ENCODE assay signal across 10 mouse cellular contexts in the genomic region with DNA sequence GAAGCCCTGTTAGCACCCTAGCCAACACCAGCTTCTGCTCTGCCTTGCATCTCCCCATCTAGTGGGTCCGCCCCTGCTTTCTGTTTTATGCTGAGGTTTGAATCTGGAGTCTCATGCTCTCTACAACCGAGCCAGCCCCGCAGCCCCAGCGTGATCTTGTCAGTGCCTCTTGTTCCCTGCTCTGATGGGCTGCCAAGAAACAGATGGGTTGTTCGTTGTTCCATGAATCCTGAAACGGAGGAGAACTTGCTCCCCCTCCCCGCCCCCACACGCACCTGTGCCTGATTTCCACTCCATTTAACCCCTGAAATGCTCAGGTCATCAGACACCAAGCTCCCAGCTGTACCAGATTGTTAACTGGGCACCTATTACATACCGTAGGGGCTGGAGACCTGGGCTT. TPM values are rescaled to one million over a fixed set of nuclear protein-coding genes. Genes with fewer than 3 reads are reported as not detected.
A peak's percentile ranks its signal among the peaks of the same experiment; 100 is the strongest.
DNase-seq lines count a peak whose midpoint lies in the region; ATAC-seq and TF ChIP-seq lines count a peak whose summit lies in the region.
"Had no signal": no experiment of that assay in that cellular context is flagged by ENCODE, and none has a peak within 500 bp of the region (broad histone marks: within the 10 kb centered on the region; RNA-seq: fewer than 3 reads in every experiment).

No protein-coding gene starts in this region.

- TF ChIP-seq EP300 in ES-Bruce4 (IDR thresholded peaks at IDR 0.05; ENCODE audit: insufficient read depth, low read depth, low read length): no peak

- no peak for TF ChIP-seq CTCF in ES-Bruce4 (IDR thresholded peaks at IDR 0.05; ENCODE audit: low read depth, low read length)

- peak overlapping the region; percentile 26; the same call in 1 of the 2 replicates for H3K27ac ChIP-seq in hindbrain, embryonic 14.5 days
- H3K27ac ChIP-seq in hindbrain, embryonic 10.5 days: no peak overlapping the region
- peak overlapping the region; percentile 16 for H3K27ac ChIP-seq in ES-Bruce4 (ENCODE audit: insufficient read depth, low read length)
- no peak overlapping the region for H3K27ac ChIP-seq in kidney, embryonic 14.5 days (ENCODE audit: low read depth, low read length)

- no peaks in the 10 kb centered on the region for H3K27me3 ChIP-seq in hindbrain, embryonic 14.5 days (ENCODE audit: control insufficient read depth, insufficient read depth, low read length)
- no peaks in the 10 kb centered on the region for H3K27me3 ChIP-seq in hindbrain, embryonic 10.5 days (ENCODE audit: insufficient read depth, poor library complexity, severe bottlenecking)
- no peaks in the 10 kb centered on the region for H3K27me3 ChIP-seq in ES-Bruce4 (ENCODE audit: control insufficient read depth, insufficient read depth, low read length, poor library complexity, severe bottlenecking)
- H3K27me3 ChIP-seq in kidney, embryonic 14.5 days (ENCODE audit: control insufficient read depth, insufficient read depth, low read length): no peaks in the 10 kb centered on the region

- no peak overlapping the region for H3K4me2 ChIP-seq in hindbrain, embryonic 14.5 days (replicated peaks)
- H3K4me2 ChIP-seq in kidney, embryonic 14.5 days (replicated peaks; ENCODE audit: low read depth, low read length): no peak overlapping the region

- TF ChIP-seq POLR2A in ES-Bruce4 (IDR thresholded peaks at IDR 0.05; ENCODE audit: insufficient read depth, low read length): no peak

- H3K9me3 ChIP-seq in hindbrain, embryonic 14.5 days (ENCODE audit: control insufficient read depth, low read length): no peaks in the 10 kb centered on the region
- H3K9me3 ChIP-seq in hindbrain, embryonic 10.5 days: no peaks in the 10 kb centered on the region
- no peaks in the 10 kb centered on the region for H3K9me3 ChIP-seq in ES-Bruce4 (replicated peaks; ENCODE audit: control insufficient read depth, insufficient read depth, low read length, poor library complexity, severe bottlenecking)
- H3K9me3 ChIP-seq in kidney, embryonic 14.5 days (ENCODE audit: control insufficient read depth, low read length): no peaks in the 10 kb centered on the region

- no peaks in the 10 kb centered on the region for H3K36me3 ChIP-seq in hindbrain, embryonic 14.5 days (replicated peaks; ENCODE audit: control insufficient read depth, insufficient read depth)
- no peaks in the 10 kb centered on the region for H3K36me3 ChIP-seq in hindbrain, embryonic 10.5 days
- H3K36me3 ChIP-seq in ES-Bruce4 (ENCODE audit: control insufficient read depth, insufficient read depth, low read length, poor library complexity, severe bottlenecking): no peaks in the 10 kb centered on the region
- H3K36me3 ChIP-seq in kidney, embryonic 14.5 days (ENCODE audit: control insufficient read depth, insufficient read depth, low read length): no peaks in the 10 kb centered on the region

- no peak for DNase-seq in hindbrain, embryonic 14.5 days (ENCODE audit: low spot score)
- DNase-seq in hindbrain, embryonic 10.5 days (ENCODE audit: low spot score): no peak
- peak; percentile 81 for DNase-seq in cerebellum, adult 9-10 months
- DNase-seq in layer of hippocampus, adult 9-10 months (ENCODE audit: low spot score): peak; percentile 21
- DNase-seq in yolk sac, embryonic 10.5 days (ENCODE audit: low spot score): no peak
- no peak for DNase-seq in natural killer cell, adult 2 months (ENCODE audit: low spot score in 2 of 2)
- DNase-seq: gastrocnemius, postnatal 14 days; kidney, adult 9 months had no signal

- ATAC-seq in hindbrain, embryonic 14.5 days (ENCODE audit: low FRiP score): no peak
- ATAC-seq in kidney, embryonic 14.5 days (ENCODE audit: low FRiP score, low TSS enrichment): no peak

- H3K4me1 ChIP-seq in hindbrain, embryonic 14.5 days (replicated peaks; ENCODE audit: control insufficient read depth, insufficient read depth, low read length): 0 out of 2 replicates have a peak, but pooled peaks cover 5% of the 10 kb centered on the region
- H3K4me1 ChIP-seq in hindbrain, embryonic 10.5 days (replicated peaks): peaks cover 26% of the 10 kb centered on the region
- H3K4me1 ChIP-seq in ES-Bruce4 (ENCODE audit: control insufficient read depth, insufficient read depth, low read length): peaks cover 6% of the 10 kb centered on the region
- H3K4me1 ChIP-seq in kidney, embryonic 14.5 days (ENCODE audit: control insufficient read depth, insufficient read depth, low read length): peaks cover 10% of the 10 kb centered on the region; the same call in 1 of the 2 replicates

- no peak overlapping the region for H3K4me3 ChIP-seq in hindbrain, embryonic 14.5 days (replicated peaks; ENCODE audit: low read length)
- no peak overlapping the region for H3K4me3 ChIP-seq in hindbrain, embryonic 10.5 days
- peak overlapping the region; percentile 4; the same call in 1 of the 2 replicates for H3K4me3 ChIP-seq in ES-Bruce4 (ENCODE audit: low read depth, low read length)
- no peak overlapping the region for H3K4me3 ChIP-seq in kidney, embryonic 14.5 days (ENCODE audit: low read length)

- WGBS in hindbrain, embryonic 14.5 days: 32% methylated on average over 9 of the region's 9 CpGs
- 42% methylated on average over 9 of the region's 9 CpGs for WGBS in hindbrain, embryonic 10.5 days
- 27% methylated on average over 9 of the region's 9 CpGs for whole genome bisulfite sequencing in kidney, embryonic 14.5 days

- no peak overlapping the region for H3K9ac ChIP-seq in hindbrain, embryonic 14.5 days
- peak overlapping the region; percentile 8; the same call in 1 of the 2 replicates for H3K9ac ChIP-seq in ES-Bruce4 (ENCODE audit: low read depth, poor library complexity, severe bottlenecking)
- no peak overlapping the region for H3K9ac ChIP-seq in kidney, embryonic 14.5 days (ENCODE audit: low read depth, low read length)

RNA-seq across cellular contexts. Expression of a gene that starts 3.5 kb away (rescaled TPM):
- 8.5 and 9.4 TPM in 2 replicates for polyA plus RNA-seq in hindbrain, embryonic 14.5 days (2014; fragmentation: Nextera tagmentation; extraction: Ambion mirVana)
- polyA plus RNA-seq in hindbrain, embryonic 10.5 days (2016; fragmentation: Nextera tagmentation; extraction: Ambion mirVana): 4.5 and 5.5 TPM in 2 replicates
- polyA plus RNA-seq in ES-Bruce4 (2011; ENCODE audit: insufficient read depth, insufficient read length, low read depth, missing spikeins): 20.2 and 20.5 TPM in 2 replicates
- polyA plus RNA-seq in kidney, embryonic 14.5 days (2014; fragmentation: Nextera tagmentation; extraction: Ambion mirVana): 8.5 and 10.3 TPM in 2 replicates

RNA-seq across cellular contexts. Expression of a gene that starts 25.4 kb away (rescaled TPM):
- 46.4 and 48.7 TPM in 2 replicates for polyA plus RNA-seq in hindbrain, embryonic 14.5 days (2014; fragmentation: Nextera tagmentation; extraction: Ambion mirVana)
- polyA plus RNA-seq in hindbrain, embryonic 10.5 days (2016; fragmentation: Nextera tagmentation; extraction: Ambion mirVana): 91.8 and 92.7 TPM in 2 replicates
- 61.3 and 68.4 TPM in 2 replicates for polyA plus RNA-seq in ES-Bruce4 (2011; ENCODE audit: insufficient read depth, insufficient read length, low read depth, missing spikeins)
- 84.5 and 85.3 TPM in 2 replicates for polyA plus RNA-seq in kidney, embryonic 14.5 days (2014; fragmentation: Nextera tagmentation; extraction: Ambion mirVana)

RNA-seq across cellular contexts. Expression of a gene that starts 36.7 kb away (rescaled TPM):
- 37.2 and 37.5 TPM in 2 replicates for polyA plus RNA-seq in hindbrain, embryonic 14.5 days (2014; fragmentation: Nextera tagmentation; extraction: Ambion mirVana)
- 61.7 and 64.6 TPM in 2 replicates for polyA plus RNA-seq in hindbrain, embryonic 10.5 days (2016; fragmentation: Nextera tagmentation; extraction: Ambion mirVana)
- 46.0 and 48.7 TPM in 2 replicates for polyA plus RNA-seq in ES-Bruce4 (2011; ENCODE audit: insufficient read depth, insufficient read length, low read depth, missing spikeins)
- 34.8 and 43.7 TPM in 2 replicates for polyA plus RNA-seq in kidney, embryonic 14.5 days (2014; fragmentation: Nextera tagmentation; extraction: Ambion mirVana)

Comparison
In these comparisons a context has a peak if more than half of its experiments do, and no peak if none do; other contexts are left out.
1. H3K27ac ChIP-seq: peak in hindbrain, embryonic 14.5 days (single experiment) and ES-Bruce4 (single experiment); none in hindbrain, embryonic 10.5 days (single experiment) and kidney, embryonic 14.5 days (single experiment).
2. DNase-seq: peak in cerebellum, adult 9-10 months (single experiment) and layer of hippocampus, adult 9-10 months (single experiment); none in hindbrain, embryonic 14.5 days (single experiment), hindbrain, embryonic 10.5 days (single experiment), yolk sac, embryonic 10.5 days (single experiment) and natural killer cell, adult 2 months (0 of 2).